Mouse (Mus musculus) spleen, adult 18-20 months (tissue): ENCODE data around the gene Tspyl3.

Source experiments
- DNase-seq, 2 experiments: peaks; one replicate each; pipeline ENCODE4 v3.0.0; 2022; ENCODE audit warnings: mixed read lengths in 2 of 2

Tspyl3 gene

GRCm38 (mm10) chr2:153225595-153225953 lies 333 bp upstream of the Tspyl3 start:
- no peak for DNase-seq

- no peak for DNase-seq
These were observed 2.7 kb downstream of the Tspyl3 start for GRCm38 (mm10) chr2:153222566-153222965.

- DNase-seq: no peak
These were observed 3.1 kb downstream of the Tspyl3 start for GRCm38 (mm10) chr2:153222130-153222529.

GRCm38 (mm10) chr2:153221620-153222019 lies 3.6 kb downstream of the Tspyl3 start:
- no peak for DNase-seq

GRCm38 (mm10) chr2:153218516-153218915 lies 6.7 kb downstream of the Tspyl3 start:
- DNase-seq: no peak

- DNase-seq: no peak
These were observed 7.4 kb downstream of the Tspyl3 start for GRCm38 (mm10) chr2:153217826-153218340.

GRCm38 (mm10) chr2:153215421-153215820 lies 9.8 kb downstream of the Tspyl3 start:
- no peak for DNase-seq

GRCm38 (mm10) chr2:153214771-153215259 lies 10.4 kb downstream of the Tspyl3 start:
- peak in 1 of 2 experiments; percentile 36 for DNase-seq

- no peak for DNase-seq
These were observed 11.9 kb downstream of the Tspyl3 start for GRCm38 (mm10) chr2:153213351-153213750.

GRCm38 (mm10) chr2:153211451-153211850 lies 13.8 kb downstream of the Tspyl3 start:
- no peak for DNase-seq

- no peak for DNase-seq
These were observed 16.0 kb downstream of the Tspyl3 start for GRCm38 (mm10) chr2:153209286-153209685.

GRCm38 (mm10) chr2:153208149-153208548 lies 17.1 kb downstream of the Tspyl3 start:
- no peak for DNase-seq

- no peak for DNase-seq
These were observed 22.5 kb downstream of the Tspyl3 start for GRCm38 (mm10) chr2:153202766-153203165.

GRCm38 (mm10) chr2:153199114-153199513 lies 26.1 kb downstream of the Tspyl3 start:
- DNase-seq: no peak

- no peak for DNase-seq
These were observed 26.8 kb downstream of the Tspyl3 start for GRCm38 (mm10) chr2:153198485-153198884.

- DNase-seq: no peak
These were observed 31.0 kb downstream of the Tspyl3 start for GRCm38 (mm10) chr2:153194255-153194654.

- DNase-seq: no peak
These were observed 34.0 kb downstream of the Tspyl3 start for GRCm38 (mm10) chr2:153191242-153191641.

- DNase-seq: no peak
These were observed 37.4 kb downstream of the Tspyl3 start for GRCm38 (mm10) chr2:153187848-153188247.

GRCm38 (mm10) chr2:153186176-153186591 lies 39.1 kb downstream of the Tspyl3 start:
- DNase-seq: no peak

- DNase-seq: no peak
These were observed 45.3 kb downstream of the Tspyl3 start for GRCm38 (mm10) chr2:153179961-153180360.

GRCm38 (mm10) chr2:153179126-153179860 lies 45.9 kb downstream of the Tspyl3 start:
- no peak for DNase-seq

- DNase-seq: no peak
These were observed 48.1 kb downstream of the Tspyl3 start for GRCm38 (mm10) chr2:153177188-153177587.

GRCm38 (mm10) chr2:153175995-153176570 lies 49.2 kb downstream of the Tspyl3 start:
- DNase-seq: no peak
